Mouse (Mus musculus): ENCODE measurements at regions not wholly inside any gene's neighbourhood (a gene's known extent, or its start where the extent isn't known, plus 50 kb on each side); places are given as distances from the start of the nearest gene placed in this dataset.

DNA sequence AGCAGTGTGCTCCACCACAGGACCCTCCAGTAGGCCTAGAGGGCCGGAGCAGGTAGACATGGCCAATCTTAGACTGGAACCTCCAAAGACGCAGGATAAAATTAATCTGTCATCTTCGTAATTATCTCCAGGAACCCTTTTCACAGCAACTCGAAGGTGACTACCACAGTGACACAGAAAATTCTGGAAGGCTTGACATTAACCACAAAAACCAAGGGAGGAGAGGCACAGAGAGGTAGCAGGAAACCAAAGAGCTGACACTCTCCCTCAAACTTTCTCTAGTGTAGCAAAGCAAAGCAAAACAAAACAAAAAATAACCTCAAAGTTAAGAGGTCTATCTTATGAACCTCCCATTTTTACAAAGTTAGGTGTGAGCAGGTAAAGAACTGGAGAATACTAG lies 177.4 kb upstream of the Smim15 start:
- TF ChIP-seq CTCF (IDR thresholded peaks at IDR 0.05), result no peak
- no peak for DNase-seq (ENCODE audit: extremely low spot score in 1 of 2, low spot score in 2 of 2)
- intact Hi-C loops (cut with DNase I), result no loop called here
- Histone ChIP-seq H3K4me3 (no peak overlapping the region), H3K27ac (no peak overlapping the region)

- H3K4me3 ChIP-seq, result no peak overlapping the region
- no peak overlapping the region for H3K27ac ChIP-seq
- intact Hi-C loops (cut with DNase I), result no loop called here
- DNase-seq (ENCODE audit: extremely low spot score in 1 of 2, low spot score in 2 of 2), result no peak
- TF ChIP-seq CTCF (IDR thresholded peaks at IDR 0.05), result no peak
Observed at GRCm38 (mm10) chr13:107862793-107863654, 181.2 kb upstream of the Smim15 start.

- Histone ChIP-seq H3K4me3 (no peak overlapping the region), H3K27ac (no peak overlapping the region)
- no peak for TF ChIP-seq CTCF (IDR thresholded peaks at IDR 0.05)
- intact Hi-C loops (cut with DNase I), result no loop called here
- DNase-seq (ENCODE audit: extremely low spot score in 1 of 2, low spot score in 2 of 2), result no peak
Observed at GRCm38 (mm10) chr13:107861384-107862134, 182.7 kb upstream of the Smim15 start.

DNA sequence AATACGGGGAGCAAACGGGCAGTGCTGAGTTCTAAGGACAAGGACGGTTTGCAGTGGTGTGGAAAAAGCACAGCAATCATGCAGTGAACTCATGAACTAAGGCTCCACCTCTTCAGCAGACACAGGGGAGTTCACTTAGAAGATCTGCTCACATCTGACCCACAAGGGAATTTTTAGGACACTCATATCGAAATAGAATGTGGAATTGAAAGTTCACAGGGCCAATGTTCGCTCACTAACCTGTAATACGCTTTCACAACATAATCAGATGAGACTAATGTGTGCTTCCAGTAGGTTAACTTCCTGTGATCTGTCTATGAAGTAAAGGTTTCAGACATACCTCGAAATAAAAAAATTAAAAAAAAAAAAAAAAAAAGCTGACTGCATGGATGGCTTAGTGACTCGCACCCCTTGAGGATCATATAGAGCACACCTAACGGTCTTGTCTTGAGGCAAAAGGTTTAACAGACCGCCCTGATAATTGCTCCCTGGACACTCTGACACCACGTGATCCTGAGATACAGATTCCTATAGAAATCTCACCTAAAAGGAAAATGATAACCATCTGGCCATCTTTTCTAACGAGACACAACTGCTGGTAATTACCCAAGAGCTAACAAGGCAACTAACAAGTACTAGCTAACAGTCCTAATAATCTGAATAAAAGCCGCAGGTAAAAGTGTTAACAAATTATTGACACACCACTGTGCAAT lies 187.0 kb upstream of the Smim15 start:
- intact Hi-C loops (cut with DNase I), result no loop called here
- DNase-seq (ENCODE audit: extremely low spot score in 1 of 2, low spot score in 2 of 2), result no peak
- no peak overlapping the region for H3K4me3 ChIP-seq
- TF ChIP-seq CTCF (IDR thresholded peaks at IDR 0.05), result no peak
- H3K27ac ChIP-seq, result no peak overlapping the region

- no peak overlapping the region for H3K27ac ChIP-seq
- DNase-seq (ENCODE audit: extremely low spot score in 1 of 2, low spot score in 2 of 2), result no peak
- TF ChIP-seq CTCF (IDR thresholded peaks at IDR 0.05), result no peak; the same call in 1 of the 2 replicates
- intact Hi-C loops (cut with DNase I), result no loop called here
- no peak overlapping the region for H3K4me3 ChIP-seq
Observed at GRCm38 (mm10) chr13:107850907-107851560, 193.2 kb upstream of the Smim15 start.

GRCm38 (mm10) chr13:107848871-107849270 lies 195.4 kb upstream of the Smim15 start:
- no peak for TF ChIP-seq CTCF (IDR thresholded peaks at IDR 0.05)
- DNase-seq (ENCODE audit: extremely low spot score in 1 of 2, low spot score in 2 of 2), result no peak
- intact Hi-C loops (cut with DNase I), result loop anchor here (5.0 kb wide), 1 partner anchor 38 kb away; no protein-coding TSS in a partner anchor

DNA sequence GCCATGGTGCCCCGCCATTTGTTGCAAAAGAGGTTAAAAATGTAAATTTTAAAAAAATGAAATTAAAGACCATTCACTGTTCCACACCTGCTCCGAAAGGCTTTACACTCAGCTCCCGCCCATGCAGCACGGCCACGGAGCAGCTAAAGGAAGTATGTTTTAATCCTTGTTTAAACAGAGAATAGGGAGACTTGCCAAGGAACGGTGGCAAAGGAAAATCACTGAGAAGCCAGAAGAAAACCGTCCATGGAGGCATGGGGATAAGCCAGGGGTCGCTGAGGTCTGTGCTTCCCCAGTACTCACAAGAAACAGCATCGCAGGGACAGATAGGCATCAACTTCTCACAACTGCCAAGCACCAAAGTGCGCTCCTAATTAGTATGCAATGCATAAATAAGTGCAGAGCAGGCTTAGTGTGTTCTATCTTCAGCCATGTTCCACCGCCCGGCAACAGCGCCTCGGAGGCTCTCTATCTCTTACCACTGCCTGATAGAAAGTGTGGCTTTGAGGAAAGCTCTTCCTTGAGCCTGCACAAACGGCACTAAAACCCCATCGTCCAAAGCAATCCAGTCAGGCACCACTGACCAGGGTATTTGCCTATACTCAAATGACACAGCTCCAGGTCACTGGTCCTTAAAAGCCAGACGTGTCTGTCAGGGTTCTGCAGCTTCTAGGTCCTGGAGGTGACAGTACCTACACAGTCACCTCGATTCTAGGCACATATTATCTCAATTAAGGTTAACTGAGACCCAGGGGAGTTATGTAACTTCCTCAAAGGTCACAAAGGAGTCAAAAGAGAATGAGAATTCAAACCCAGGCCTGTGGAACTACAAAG lies 196.8 kb upstream of the Smim15 start:
- intact Hi-C loops (cut with DNase I), result loop anchor here (5.0 kb wide), 1 partner anchor 40 kb away; no protein-coding TSS in a partner anchor
- no peak for TF ChIP-seq CTCF (IDR thresholded peaks at IDR 0.05)
- no peak for DNase-seq (ENCODE audit: extremely low spot score in 1 of 2, low spot score in 2 of 2)
- peak overlapping the region; percentile 11 for H3K4me3 ChIP-seq
- H3K27ac ChIP-seq, result peak overlapping the region; percentile 50; the same call in 1 of the 2 replicates

More at GRCm38 (mm10) chr13:107848871-107849270, 195.4 kb upstream of the Smim15 start:
- Histone ChIP-seq H3K27ac (no peak overlapping the region), H3K4me3 (no peak overlapping the region)

DNA sequence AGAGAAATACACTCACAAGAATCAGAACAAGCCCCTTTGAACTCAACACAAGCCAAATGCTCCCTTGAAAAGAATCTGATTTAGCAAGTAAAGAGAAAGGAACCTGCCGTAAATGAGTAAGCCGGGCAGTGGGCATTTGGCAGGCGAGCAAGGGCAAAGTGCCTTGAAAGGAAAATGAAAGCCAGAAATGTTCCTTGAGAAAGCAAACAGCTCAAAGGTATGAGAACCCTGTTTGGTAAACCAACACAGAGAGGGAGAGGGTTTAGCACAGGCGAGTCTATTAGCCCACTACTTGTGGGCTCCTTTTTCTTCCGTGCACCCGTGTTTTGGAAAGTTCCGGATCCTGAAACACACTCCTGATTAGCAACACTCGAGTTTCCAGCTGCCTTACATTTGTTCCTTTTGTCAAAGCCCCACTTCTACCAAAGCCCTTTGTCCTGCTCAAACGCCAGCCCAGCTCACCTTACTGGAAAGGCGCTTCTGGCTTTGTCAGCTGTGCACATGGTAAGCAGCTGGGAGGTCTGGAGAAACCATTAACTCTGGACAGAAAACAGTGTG lies 197.5 kb upstream of the Smim15 start:
- intact Hi-C loops (cut with DNase I), result loop anchor here (5.0 kb wide), 1 partner anchor 41 kb away; no protein-coding TSS in a partner anchor
- H3K4me3 ChIP-seq, result peak overlapping the region; percentile 11
- TF ChIP-seq CTCF (IDR thresholded peaks at IDR 0.05), result no peak
- peak overlapping the region; percentile 50; the same call in 1 of the 2 replicates for H3K27ac ChIP-seq
- no peak for DNase-seq (ENCODE audit: extremely low spot score in 1 of 2, low spot score in 2 of 2)

DNA sequence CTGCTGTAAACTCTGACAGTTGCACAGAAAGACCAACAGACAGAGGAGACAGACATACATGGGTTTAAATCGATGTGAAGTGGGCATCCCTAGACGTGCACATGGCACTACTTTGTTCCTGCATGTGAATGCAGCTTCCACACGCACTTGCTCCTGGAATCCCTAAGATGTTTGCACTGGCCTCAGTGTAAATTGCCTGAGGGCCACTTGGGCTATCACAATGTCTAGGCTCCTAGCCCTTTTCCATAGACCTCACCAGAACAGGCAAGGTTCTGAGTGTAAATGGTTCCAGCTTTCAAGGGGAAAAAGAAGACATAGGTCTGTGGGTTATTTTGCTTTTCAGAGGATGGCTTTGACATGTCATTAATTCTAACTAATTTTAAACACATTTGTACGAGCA lies 198.4 kb upstream of the Smim15 start:
- no peak for TF ChIP-seq CTCF (IDR thresholded peaks at IDR 0.05)
- DNase-seq (ENCODE audit: extremely low spot score in 1 of 2, low spot score in 2 of 2), result no peak
- Histone ChIP-seq H3K27ac (no peak overlapping the region), H3K4me3 (no peak overlapping the region)
- intact Hi-C loops (cut with DNase I), result loop anchor here (5.0 kb wide), 1 partner anchor 41 kb away; no protein-coding TSS in a partner anchor

DNA sequence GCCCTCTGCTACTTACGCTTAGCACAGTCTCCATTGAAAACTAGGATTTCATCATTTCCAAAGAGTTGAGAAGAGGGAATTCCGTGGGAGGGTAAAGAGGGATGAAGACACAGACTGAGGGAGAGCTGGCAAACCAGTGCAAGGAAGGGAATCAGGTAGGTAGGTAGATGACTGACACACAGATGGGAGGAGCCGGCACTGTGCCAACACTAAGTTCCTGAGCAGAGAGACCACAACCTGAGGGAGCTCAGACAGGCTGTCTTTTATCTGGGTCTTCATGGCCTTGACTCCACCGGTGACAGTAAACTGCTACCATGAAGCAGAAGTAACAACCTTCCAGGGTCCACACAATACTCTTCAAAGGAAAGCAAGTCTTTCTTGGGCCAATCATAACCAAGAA lies 200.2 kb upstream of the Smim15 start:
- Histone ChIP-seq H3K4me3 (no peak overlapping the region), H3K27ac (no peak overlapping the region)
- intact Hi-C loops (cut with DNase I), result no loop called here
- no peak for DNase-seq (ENCODE audit: extremely low spot score in 1 of 2, low spot score in 2 of 2)
- TF ChIP-seq CTCF (IDR thresholded peaks at IDR 0.05), result no peak

Measured in left cerebral cortex, adult 2 months (tissue).